Mouse (Mus musculus): ENCODE measurements around the gene Gabrg3. TPM values are rescaled to one million over a fixed set of nuclear protein-coding genes. Genes with fewer than 3 reads are reported as not detected.

Gene Gabrg3
- polyA plus RNA-seq (2015; fragmentation: Nextera tagmentation; extraction: Ambion mirVana): 1.4 and 1.5 TPM in 2 replicates

DNA sequence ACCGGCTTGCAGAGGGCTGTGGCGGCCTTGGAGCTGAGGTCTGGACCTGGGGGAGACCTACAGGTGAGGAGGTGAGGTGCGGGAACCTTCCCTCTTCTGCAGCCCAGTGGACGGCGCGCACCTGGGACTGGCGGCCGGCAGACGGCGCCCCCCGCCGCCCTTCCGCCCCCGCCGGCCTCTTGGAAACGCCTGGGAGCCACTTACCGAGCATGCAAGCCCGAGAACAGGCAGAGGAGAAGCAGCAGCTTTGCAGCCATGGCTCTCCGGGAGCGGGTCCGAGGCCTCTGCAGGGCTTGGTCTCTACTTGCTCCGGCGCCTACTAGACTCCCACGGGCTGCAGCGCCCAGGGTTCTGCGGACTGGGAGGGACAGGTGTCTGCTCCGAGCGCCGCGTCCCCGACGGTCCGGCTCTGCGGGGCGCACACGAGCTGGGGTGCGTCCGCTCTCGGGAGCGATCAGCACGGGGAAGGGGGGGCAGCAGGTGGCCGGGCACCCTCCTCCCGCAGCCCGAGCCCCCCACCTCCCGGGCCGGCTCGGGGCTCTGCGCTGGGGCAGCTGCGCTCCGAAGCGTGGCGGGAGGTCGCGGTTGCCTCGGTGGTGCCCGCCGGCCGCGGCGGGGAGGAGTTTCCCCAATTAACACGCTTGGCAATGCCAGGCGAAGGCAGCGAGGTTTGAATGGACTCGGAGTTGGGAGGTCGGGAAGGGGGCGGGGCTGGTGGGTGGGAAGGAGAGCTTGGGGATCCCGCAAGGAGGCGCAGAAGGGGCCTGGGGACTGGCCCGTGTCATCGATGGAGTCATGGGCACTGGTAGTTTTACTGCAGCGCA lies at the start of gene Gabrg3:
Gabrg3 (minus strand) TSS at position 672 of the 824 bp plus-strand sequence.
- Histone ChIP-seq H3K4me1 (ENCODE audit: control insufficient read depth, insufficient read depth, low read length) (0 out of 2 replicates have a peak, but pooled peaks cover 6% of the 10 kb centered on the region), H3K4me2 (ENCODE audit: low read depth, low read length) (peak within 1 kb of the TSS; percentile 96), H3K9ac (ENCODE audit: low read length) (peak within 1 kb of the TSS; percentile 69), H3K36me3 (ENCODE audit: control insufficient read depth, insufficient read depth, low read length) (no peaks in the 10 kb centered on the region), H3K27ac (ENCODE audit: low read length) (no peak within 1 kb of the TSS), H3K9me3 (replicated peaks; ENCODE audit: control insufficient read depth, low read length) (no peaks in the 10 kb centered on the region), H3K4me3 (replicated peaks; ENCODE audit: low read length) (peak within 1 kb of the TSS; percentile 55), H3K27me3 (ENCODE audit: control insufficient read depth, insufficient read depth, low read length) (peaks cover 15% of the 10 kb centered on the region)
- 1% methylated on average over 69 of the region's 71 CpGs for WGBS
- ATAC-seq (ENCODE audit: insufficient read depth, low FRiP score): peak; percentile 58; the same call in 1 of the 2 replicates

DNA sequence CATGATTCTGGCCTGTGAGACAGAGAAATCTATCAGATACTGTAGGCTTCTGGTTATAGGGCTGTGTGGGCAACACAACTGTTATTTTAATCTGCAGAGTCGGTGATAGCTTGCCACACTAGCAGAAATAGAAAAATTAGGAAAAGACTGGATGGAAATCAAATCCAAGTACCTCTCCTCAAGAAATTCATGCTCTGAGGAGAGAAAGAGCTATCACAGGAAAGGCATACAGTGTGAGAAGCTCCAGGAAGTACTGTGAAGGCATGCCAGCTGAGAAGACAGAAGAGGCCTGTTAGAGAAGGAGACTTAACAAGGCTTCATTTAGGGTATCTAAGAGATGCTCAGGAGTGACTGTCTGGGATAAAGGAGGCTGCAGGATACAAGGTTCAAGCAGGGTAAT lies 35.7 kb upstream of the Gabrg3 start:
- H3K9me3 ChIP-seq (replicated peaks; ENCODE audit: control insufficient read depth, low read length): no peaks in the 10 kb centered on the region
- no peak overlapping the region for H3K9ac ChIP-seq (ENCODE audit: low read length)
- ATAC-seq (ENCODE audit: insufficient read depth, low FRiP score): no peak
- no peak overlapping the region for H3K4me3 ChIP-seq (replicated peaks; ENCODE audit: low read length)
- no peaks in the 10 kb centered on the region for H3K36me3 ChIP-seq (ENCODE audit: control insufficient read depth, insufficient read depth, low read length)
- no peaks in the 10 kb centered on the region for H3K4me1 ChIP-seq (ENCODE audit: control insufficient read depth, insufficient read depth, low read length)
- WGBS: 80% methylated on average over 1 of the region's 1 CpGs
- no peak overlapping the region for H3K27ac ChIP-seq (ENCODE audit: low read length)
- H3K27me3 ChIP-seq (ENCODE audit: control insufficient read depth, insufficient read depth, low read length): no peaks in the 10 kb centered on the region
- no peak overlapping the region for H3K4me2 ChIP-seq (ENCODE audit: low read depth, low read length)

DNA sequence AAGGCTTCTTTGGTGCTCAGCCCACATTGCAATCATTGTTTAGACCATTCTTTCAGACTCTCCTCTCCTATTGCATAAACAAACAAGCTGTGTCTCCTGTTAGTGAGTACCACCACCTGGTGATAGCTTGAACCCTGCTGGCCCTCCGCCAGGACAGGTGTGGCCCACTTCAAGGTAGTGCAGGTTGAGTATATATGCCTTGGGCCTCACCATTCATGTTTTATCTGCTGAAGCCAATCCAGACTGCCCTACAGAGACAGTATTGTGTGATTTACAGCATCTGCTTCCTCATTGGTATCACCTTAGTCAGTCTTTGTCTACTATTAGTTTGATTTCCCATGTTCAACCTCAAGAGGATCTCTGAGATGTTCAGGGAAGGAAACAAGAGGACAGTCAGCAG lies 34.1 kb upstream of the Gabrg3 start:
- no peak for ATAC-seq (ENCODE audit: insufficient read depth, low FRiP score)
- whole genome bisulfite sequencing: 61% methylated on average over 1 of the region's 1 CpGs

DNA sequence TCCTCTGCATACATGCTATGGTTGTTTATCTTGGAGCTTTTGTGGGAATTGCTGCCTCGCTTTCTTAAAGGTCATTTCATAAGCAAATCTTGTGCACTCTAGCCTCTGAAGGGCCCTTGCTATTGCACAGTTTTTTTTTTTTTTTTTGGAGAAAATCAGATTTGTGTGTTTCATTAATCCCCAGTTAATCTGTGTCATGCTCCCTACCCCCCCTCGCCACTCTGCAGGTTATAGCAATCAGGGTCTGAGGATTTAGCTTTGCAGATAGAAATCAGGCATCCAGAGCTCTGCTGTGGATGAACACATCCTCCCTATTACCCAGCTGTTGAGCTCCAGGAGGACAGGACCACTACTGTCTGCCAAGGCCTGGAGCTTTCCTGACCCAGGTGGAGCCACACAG lies 32.4 kb upstream of the Gabrg3 start, which contains the start of gene Gabrb3:
Gabrb3 (plus strand) TSS at position 301 of the 400 bp plus-strand sequence.
- H3K27me3 ChIP-seq (ENCODE audit: control insufficient read depth, insufficient read depth, low read length): no peaks in the 10 kb centered on the region
- no peak for ATAC-seq (ENCODE audit: insufficient read depth, low FRiP score)
- no peaks in the 10 kb centered on the region for H3K4me1 ChIP-seq (ENCODE audit: control insufficient read depth, insufficient read depth, low read length)
- H3K9me3 ChIP-seq (replicated peaks; ENCODE audit: control insufficient read depth, low read length): no peaks in the 10 kb centered on the region
- no peak within 1 kb of the TSS for H3K4me3 ChIP-seq (replicated peaks; ENCODE audit: low read length)
- no peak within 1 kb of the TSS for H3K4me2 ChIP-seq (ENCODE audit: low read depth, low read length)
- H3K27ac ChIP-seq (ENCODE audit: low read length): no peak within 1 kb of the TSS
- WGBS: 68% methylated on average over 2 of the region's 2 CpGs
- H3K9ac ChIP-seq (ENCODE audit: low read length): no peak within 1 kb of the TSS
- no peaks in the 10 kb centered on the region for H3K36me3 ChIP-seq (ENCODE audit: control insufficient read depth, insufficient read depth, low read length)

More for the DNA sequence above, 34.1 kb upstream of the Gabrg3 start:
- no peak overlapping the region for H3K27ac ChIP-seq (ENCODE audit: low read length)
- H3K9ac ChIP-seq (ENCODE audit: low read length): no peak overlapping the region
- no peaks in the 10 kb centered on the region for H3K4me1 ChIP-seq (ENCODE audit: control insufficient read depth, insufficient read depth, low read length)
- H3K4me2 ChIP-seq (ENCODE audit: low read depth, low read length): no peak overlapping the region
- H3K27me3 ChIP-seq (ENCODE audit: control insufficient read depth, insufficient read depth, low read length): no peaks in the 10 kb centered on the region
- no peaks in the 10 kb centered on the region for H3K36me3 ChIP-seq (ENCODE audit: control insufficient read depth, insufficient read depth, low read length)
- H3K9me3 ChIP-seq (replicated peaks; ENCODE audit: control insufficient read depth, low read length): no peaks in the 10 kb centered on the region
- no peak overlapping the region for H3K4me3 ChIP-seq (replicated peaks; ENCODE audit: low read length)

DNA sequence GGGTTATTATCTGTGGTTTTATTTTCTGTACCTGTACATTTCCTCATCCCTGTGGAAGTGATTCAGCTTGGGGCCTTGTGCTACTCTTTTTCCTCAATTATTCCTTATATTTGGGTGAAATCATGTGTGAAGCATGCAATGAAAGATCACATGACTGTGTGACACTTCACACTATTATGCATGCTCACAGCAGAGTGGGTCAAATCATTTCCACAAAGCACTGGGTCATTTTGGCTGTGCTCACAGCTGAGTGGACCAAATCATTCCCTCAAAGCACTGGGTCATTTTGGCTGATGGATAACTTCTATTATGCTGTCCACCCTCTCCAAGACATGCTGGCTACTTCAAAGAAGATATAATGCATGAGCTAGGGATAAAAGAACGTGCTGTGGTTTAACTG lies 25.9 kb upstream of the Gabrg3 start:
- H3K4me2 ChIP-seq (ENCODE audit: low read depth, low read length): no peak overlapping the region
- no peak overlapping the region for H3K27ac ChIP-seq (ENCODE audit: low read length)
- no peaks in the 10 kb centered on the region for H3K36me3 ChIP-seq (ENCODE audit: control insufficient read depth, insufficient read depth, low read length)
- WGBS: 38% methylated on average over 1 of the region's 1 CpGs
- no peaks in the 10 kb centered on the region for H3K4me1 ChIP-seq (ENCODE audit: control insufficient read depth, insufficient read depth, low read length)
- H3K9me3 ChIP-seq (replicated peaks; ENCODE audit: control insufficient read depth, low read length): no peaks in the 10 kb centered on the region
- no peak overlapping the region for H3K9ac ChIP-seq (ENCODE audit: low read length)
- no peak overlapping the region for H3K4me3 ChIP-seq (replicated peaks; ENCODE audit: low read length)
- no peaks in the 10 kb centered on the region for H3K27me3 ChIP-seq (ENCODE audit: control insufficient read depth, insufficient read depth, low read length)
- no peak for ATAC-seq (ENCODE audit: insufficient read depth, low FRiP score)

DNA sequence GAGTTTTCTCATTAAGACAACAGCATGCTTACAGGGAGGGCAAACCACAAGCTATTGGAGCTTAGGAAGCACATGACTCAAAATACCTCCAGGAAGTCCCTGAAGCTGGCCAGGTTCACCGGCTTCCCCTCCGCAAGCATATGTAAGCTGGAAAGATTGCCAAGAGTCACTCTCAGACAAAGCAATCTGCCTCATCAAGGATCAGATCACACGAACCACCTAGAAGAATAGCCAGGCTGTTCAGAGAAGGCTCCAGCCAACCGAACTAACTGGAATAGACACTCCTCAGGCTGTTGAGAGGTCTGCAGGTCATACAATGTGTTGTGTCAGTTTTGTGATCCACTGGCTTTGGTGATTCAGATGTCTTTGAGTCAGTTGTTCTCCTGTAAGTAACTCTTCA lies 24.2 kb upstream of the Gabrg3 start:
- Histone ChIP-seq H3K4me1 (ENCODE audit: control insufficient read depth, insufficient read depth, low read length) (no peaks in the 10 kb centered on the region), H3K9ac (ENCODE audit: low read length) (no peak overlapping the region), H3K4me2 (ENCODE audit: low read depth, low read length) (no peak overlapping the region), H3K4me3 (replicated peaks; ENCODE audit: low read length) (no peak overlapping the region), H3K27me3 (ENCODE audit: control insufficient read depth, insufficient read depth, low read length) (no peaks in the 10 kb centered on the region), H3K27ac (ENCODE audit: low read length) (no peak overlapping the region), H3K36me3 (ENCODE audit: control insufficient read depth, insufficient read depth, low read length) (no peaks in the 10 kb centered on the region), H3K9me3 (replicated peaks; ENCODE audit: control insufficient read depth, low read length) (no peaks in the 10 kb centered on the region)
- 87% methylated on average over 4 of the region's 4 CpGs for WGBS
- no peak for ATAC-seq (ENCODE audit: insufficient read depth, low FRiP score)

DNA sequence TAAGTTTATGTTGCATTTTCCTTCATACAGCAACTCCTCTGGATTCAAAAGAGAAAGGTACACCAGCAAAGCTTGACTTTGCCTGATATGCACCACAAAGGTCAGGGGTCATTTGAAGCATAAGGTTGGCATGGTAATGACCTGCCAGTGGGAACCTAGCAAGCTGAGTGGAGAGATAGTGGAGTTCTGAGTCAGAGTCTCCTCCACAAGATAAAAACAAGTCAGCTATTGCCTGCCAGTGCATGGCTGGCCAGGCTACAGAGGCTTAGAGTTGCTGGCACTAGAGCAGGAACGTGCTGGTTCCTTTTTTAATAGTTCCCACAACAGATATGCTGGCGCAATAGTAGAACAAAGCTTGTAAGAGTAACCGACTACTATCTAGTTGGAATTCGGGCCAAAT lies 6.6 kb upstream of the Gabrg3 start:
- H3K4me3 ChIP-seq (replicated peaks; ENCODE audit: low read length): no peak overlapping the region
- H3K9ac ChIP-seq (ENCODE audit: low read length): no peak overlapping the region
- no peaks in the 10 kb centered on the region for H3K4me1 ChIP-seq (ENCODE audit: control insufficient read depth, insufficient read depth, low read length)
- ATAC-seq (ENCODE audit: insufficient read depth, low FRiP score): no peak
- no peaks in the 10 kb centered on the region for H3K36me3 ChIP-seq (ENCODE audit: control insufficient read depth, insufficient read depth, low read length)
- H3K4me2 ChIP-seq (ENCODE audit: low read depth, low read length): no peak overlapping the region
- no peaks in the 10 kb centered on the region for H3K27me3 ChIP-seq (ENCODE audit: control insufficient read depth, insufficient read depth, low read length)
- 87% methylated on average over 4 of the region's 4 CpGs for WGBS
- H3K27ac ChIP-seq (ENCODE audit: low read length): no peak overlapping the region
- H3K9me3 ChIP-seq (replicated peaks; ENCODE audit: control insufficient read depth, low read length): no peaks in the 10 kb centered on the region

DNA sequence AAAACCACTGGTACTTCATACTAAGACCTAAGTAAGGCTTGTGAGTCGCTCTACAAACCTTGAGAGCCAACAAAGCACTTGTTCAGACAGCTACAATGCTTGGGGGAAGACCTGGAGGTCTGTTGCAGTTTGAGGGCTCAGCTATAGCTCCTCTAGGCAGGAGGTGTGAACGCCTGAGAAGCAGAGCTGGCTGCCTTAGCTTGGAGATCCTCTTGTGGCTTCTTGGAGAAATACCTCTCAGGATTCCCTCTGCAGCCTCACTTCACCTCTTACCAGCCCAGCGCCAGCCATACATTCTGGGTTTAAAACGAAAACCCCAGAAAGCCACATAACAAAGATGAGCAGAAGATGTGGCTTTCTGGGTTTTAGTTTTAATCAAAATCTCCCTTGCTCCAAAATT lies 3.1 kb upstream of the Gabrg3 start:
- no peaks in the 10 kb centered on the region for H3K9me3 ChIP-seq (replicated peaks; ENCODE audit: control insufficient read depth, low read length)
- no peak overlapping the region for H3K9ac ChIP-seq (ENCODE audit: low read length)
- no peak for ATAC-seq (ENCODE audit: insufficient read depth, low FRiP score)
- no peak overlapping the region for H3K4me3 ChIP-seq (replicated peaks; ENCODE audit: low read length)
- no peak overlapping the region for H3K27ac ChIP-seq (ENCODE audit: low read length)
- H3K27me3 ChIP-seq (ENCODE audit: control insufficient read depth, insufficient read depth, low read length): peaks cover 15% of the 10 kb centered on the region
- no peaks in the 10 kb centered on the region for H3K36me3 ChIP-seq (ENCODE audit: control insufficient read depth, insufficient read depth, low read length)
- H3K4me2 ChIP-seq (ENCODE audit: low read depth, low read length): no peak overlapping the region
- H3K4me1 ChIP-seq (ENCODE audit: control insufficient read depth, insufficient read depth, low read length): 0 out of 2 replicates have a peak, but pooled peaks cover 6% of the 10 kb centered on the region
- 40% methylated on average over 4 of the region's 4 CpGs for WGBS

DNA sequence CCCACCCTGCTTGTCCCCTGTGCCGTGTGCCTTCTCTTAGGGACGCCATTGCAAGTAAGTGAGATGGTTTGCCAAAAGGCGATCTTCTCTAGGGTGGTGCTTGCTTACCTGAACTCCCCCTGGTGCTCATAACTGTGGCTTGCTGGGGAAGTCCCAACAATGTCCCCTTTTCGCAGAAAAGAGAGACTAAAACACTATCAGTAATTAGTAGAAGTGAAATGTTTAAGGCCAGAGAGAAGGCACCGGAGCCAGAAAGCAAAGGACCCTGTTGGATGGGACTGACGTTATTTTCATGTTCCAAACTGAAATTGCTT lies 310 bp upstream of the Gabrg3 start:
- no peaks in the 10 kb centered on the region for H3K36me3 ChIP-seq (ENCODE audit: control insufficient read depth, insufficient read depth, low read length)
- WGBS: 22% methylated on average over 6 of the region's 6 CpGs
- ATAC-seq (ENCODE audit: insufficient read depth, low FRiP score): no peak
- peaks cover 15% of the 10 kb centered on the region for H3K27me3 ChIP-seq (ENCODE audit: control insufficient read depth, insufficient read depth, low read length)
- H3K4me1 ChIP-seq (ENCODE audit: control insufficient read depth, insufficient read depth, low read length): 0 out of 2 replicates have a peak, but pooled peaks cover 6% of the 10 kb centered on the region
- no peak overlapping the region for H3K27ac ChIP-seq (ENCODE audit: low read length)
- H3K4me2 ChIP-seq (ENCODE audit: low read depth, low read length): peak overlapping the region; percentile 96
- H3K4me3 ChIP-seq (replicated peaks; ENCODE audit: low read length): peak overlapping the region; percentile 55
- peak overlapping the region; percentile 69 for H3K9ac ChIP-seq (ENCODE audit: low read length)
- H3K9me3 ChIP-seq (replicated peaks; ENCODE audit: control insufficient read depth, low read length): no peaks in the 10 kb centered on the region

All from stomach, embryonic 16.5 days (tissue).